Mouse (Mus musculus) testis, adult 2 months (tissue): Measurements from ENCODE around the gene Stat2.

Experiments used
- CTCF ChIP-seq: fragments of 200-500 bp; IDR thresholded peaks from 2 replicates; pipeline ENCODE4 v1.5.1; 2012; ENCODE audit warnings: low read depth, mild to moderate bottlenecking, inconsistent platforms, low read length, moderate library complexity; ENCODE audit not compliant: control insufficient read depth, insufficient read depth, insufficient replicate concordance
- POLR2A ChIP-seq: fragments of 200-500 bp; IDR thresholded peaks from 2 replicates; pipeline ENCODE4 v1.6.1; 2012; ENCODE audit warnings: low read depth, mild to moderate bottlenecking, inconsistent platforms, low read length, moderate library complexity; ENCODE audit not compliant: control insufficient read depth

DNA sequence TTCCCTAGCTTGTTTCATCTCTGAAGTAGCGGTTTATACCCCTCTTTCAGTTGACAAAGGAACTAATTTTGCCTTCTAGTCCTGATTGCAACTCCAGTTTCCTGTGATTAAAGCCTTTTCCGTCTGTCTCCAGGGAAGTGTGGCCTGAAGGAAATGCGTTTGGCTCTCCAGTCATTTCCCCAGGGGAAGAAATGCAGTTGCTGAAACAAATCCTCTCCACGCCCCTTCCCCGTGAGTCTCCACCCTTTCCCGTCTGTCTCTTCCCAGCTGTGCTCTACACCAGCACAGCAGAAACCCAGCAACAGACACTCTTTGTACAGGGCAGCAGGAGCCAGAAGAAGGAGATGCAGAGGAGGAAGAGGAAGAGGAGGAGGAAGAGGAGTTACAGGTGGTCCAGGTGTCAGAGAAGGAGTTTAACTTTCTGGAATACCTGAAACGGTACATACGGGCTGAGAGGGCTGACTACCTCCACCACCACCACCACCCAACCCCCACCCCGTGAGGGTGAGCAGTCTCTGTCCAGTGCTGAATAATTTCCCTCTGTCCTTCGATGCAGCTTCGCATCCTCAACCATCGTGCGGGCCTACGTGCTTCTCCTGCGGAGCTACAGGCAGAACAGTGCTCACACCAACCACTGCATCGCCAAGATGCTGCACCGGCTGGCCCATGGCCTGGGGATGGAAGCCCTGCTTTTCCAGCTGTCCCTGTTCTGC lies 23.2 kb upstream of the Stat2 start:
- TF ChIP-seq CTCF (no peak), POLR2A (no peak)
